Mouse (Mus musculus): ENCODE data around the gene Rps6kc1.
"Not testable (repeated sequence)": the region's sequence is repeated elsewhere in the genome, so short reads cannot be mapped to it uniquely, and the experiment has no call there.

Rps6kc1 gene

DNA sequence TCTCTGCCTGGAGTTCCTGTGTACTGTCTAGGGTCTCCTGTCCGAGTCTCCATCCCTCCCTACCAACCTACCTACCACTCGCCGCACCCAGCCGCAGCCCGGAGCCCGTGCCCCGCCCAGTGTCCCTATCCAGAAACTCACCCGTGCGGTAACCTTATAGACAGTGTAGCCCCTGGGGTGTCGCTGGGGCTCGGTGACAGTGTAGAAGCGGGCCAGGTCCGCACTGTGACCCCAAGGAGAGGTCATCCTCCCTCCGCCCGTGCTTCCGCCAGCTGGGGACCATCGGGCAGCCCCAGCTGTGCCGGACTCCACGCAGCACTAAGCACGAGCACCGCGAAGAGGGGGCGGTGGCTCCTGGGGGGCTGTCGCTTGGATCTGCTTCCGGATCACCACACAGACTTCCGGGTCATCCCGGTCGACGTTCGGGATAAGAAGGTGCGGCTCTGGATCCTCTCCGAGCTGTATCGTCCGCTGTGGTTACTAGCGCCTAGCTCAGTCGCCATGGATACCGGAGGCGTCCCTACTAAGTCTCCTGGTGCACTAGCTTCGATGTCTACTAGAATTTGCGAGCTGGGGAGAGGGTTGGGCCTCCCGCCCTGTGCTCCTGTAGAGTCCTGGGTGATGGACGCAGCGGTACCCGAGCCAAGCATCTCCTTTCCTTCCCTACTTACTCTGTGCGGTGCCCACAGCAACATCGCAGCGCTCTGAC, at the start of gene Rps6kc1:
TSS of gene Rps6kc1 (minus strand) at position 356 of the 709 bp plus-strand sequence.
- peak; percentile 92 for DNase-seq

DNA sequence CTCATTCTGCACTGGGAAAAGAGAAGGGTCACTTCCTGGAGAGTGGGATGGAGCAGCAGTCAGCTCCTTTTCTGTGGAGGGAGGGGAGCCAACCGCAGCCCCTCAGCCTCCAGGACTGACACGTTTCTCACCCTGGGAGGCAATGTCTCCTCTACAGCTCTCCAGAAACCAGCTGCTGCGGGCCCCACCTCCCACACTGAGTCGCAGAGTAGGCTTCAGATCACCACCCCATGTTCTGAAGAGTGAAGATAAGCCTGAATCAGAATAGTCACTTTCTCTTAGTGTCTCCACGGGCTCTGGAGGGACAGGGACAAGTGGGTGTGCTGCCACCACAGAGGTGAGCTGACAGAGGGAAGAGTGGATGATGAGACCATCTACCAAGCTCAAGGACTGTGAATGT, 47.3 kb upstream of the Rps6kc1 start:
- no peak for DNase-seq

DNA sequence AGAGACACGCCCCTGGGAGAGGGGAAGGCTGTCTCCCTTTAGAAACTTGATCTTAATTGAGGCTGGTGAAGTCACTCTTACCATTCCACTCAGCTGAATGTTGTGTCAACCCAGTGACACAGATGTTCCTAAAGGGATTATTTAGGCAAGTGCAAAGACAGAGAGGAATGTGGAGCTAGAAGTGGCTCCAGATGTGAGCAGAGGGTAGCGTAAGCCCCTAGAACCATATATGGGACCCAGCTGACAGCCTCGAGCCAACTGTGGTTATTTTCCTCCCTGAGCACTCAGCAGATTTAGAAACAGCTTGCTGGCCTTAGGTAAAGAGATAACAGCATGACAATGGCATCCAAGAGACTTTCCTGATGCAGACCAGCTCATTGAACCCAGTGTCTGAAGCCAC, 41.4 kb upstream of the Rps6kc1 start:
- DNase-seq: no peak

DNA sequence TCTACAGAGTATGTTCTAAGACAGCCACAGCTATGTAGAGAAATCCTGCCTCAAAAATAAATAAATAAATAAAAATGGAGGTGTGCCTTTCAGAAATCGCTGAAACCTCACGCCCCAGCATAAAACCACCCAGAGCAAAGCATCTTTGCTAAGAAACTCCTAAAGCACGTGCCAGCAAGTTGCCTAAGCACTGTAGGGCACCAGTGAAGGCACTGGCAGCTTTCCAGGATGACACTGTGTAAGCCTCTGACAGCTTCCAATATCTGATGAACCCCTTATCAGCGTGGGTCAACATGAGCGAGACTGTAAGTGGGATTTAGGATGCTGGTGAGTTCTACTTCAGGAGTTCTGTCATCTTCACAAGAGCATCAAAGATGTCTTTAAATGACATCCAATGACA, 39.4 kb upstream of the Rps6kc1 start:
- no peak for DNase-seq

DNA sequence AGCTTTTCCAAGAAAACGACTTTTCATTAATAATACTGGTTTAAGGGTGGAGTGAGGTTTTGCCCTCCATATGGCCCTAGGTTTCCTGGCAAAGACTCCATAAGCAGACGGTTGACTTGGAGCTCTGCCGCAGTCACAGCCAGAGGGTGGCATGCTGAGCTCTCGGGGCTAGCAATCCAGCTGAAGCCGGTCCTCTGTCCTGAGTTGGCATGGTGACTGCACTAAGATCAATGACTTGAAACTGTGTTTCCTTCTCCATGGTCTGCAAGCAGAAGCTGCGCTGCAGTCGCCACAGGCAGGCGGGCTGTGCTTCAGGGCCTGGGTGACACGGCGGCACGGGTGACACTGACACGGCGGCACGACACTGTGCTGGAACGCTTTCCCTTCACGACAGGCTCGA, 37.3 kb upstream of the Rps6kc1 start:
- no peak for DNase-seq

DNA sequence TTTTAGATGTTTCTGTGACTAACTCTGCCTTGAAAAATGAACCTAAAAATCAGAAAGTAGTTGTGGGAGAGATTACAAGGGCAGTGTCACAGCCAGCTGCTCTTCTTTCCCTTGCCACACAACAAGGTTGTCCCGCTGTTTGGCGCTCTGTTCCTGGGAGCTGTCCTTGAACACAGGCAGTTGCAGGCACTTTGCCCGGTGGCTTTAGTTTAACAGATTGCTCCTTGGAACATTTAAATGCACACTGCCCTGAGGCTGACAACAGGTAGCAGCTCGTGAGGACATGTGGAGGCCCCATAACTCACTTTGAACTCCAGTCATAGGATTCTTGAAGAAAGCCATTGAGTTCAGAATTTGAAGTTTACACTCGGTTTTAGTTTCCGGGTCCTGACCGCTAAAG, 36.9 kb upstream of the Rps6kc1 start:
- DNase-seq: no peak

DNA sequence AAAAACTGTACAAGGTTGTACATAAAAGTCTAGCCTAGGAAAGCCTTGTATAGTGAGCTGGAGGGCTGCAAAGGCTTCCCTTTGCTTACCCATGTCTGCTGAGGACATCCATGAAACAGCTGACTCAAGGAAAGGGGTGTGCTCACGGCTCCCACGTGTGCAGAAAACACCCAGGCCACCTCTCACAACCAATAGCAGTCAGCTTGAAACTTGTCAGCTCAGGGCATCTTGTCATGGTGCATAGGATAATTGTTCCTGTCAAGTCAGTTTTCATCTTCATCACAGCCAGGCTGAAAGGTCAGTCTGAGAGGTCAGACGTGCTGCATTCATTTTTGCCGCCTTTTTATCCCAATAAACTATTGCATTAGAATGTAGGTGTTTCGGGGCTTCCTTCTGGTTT, 36.4 kb upstream of the Rps6kc1 start:
- peak; percentile 66 for DNase-seq

DNA sequence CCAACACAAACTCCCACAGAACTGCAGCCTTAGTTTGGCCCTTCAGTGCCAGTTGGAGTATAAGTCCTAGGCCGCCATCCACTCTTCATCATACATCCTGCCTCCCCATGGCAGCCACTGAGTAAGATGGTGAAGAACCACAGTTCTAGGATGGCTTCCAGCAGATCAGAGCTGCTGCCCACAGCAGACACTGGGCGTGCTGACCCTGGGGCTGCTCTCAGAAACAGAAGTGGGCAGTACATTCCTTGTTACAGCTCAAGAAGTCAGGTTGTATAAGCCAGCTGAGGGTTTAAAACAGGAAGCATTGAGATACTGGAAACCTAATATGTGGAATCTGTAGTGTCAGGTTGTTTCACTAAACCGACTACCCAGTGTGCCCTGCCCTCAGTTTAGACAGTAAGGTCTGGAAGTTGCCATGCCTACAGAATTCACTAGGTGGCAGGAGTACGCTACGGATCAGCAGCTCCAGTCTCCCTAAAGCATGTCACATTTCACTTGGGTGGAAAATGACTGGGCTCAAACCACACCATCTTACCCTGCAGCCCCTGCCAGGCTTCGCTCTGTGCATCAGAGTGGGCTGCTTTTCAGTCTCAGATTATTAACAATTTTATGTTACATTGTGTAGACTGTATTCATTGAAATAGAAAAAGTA, 32.7 kb upstream of the Rps6kc1 start:
- peak; percentile 84 for DNase-seq

DNA sequence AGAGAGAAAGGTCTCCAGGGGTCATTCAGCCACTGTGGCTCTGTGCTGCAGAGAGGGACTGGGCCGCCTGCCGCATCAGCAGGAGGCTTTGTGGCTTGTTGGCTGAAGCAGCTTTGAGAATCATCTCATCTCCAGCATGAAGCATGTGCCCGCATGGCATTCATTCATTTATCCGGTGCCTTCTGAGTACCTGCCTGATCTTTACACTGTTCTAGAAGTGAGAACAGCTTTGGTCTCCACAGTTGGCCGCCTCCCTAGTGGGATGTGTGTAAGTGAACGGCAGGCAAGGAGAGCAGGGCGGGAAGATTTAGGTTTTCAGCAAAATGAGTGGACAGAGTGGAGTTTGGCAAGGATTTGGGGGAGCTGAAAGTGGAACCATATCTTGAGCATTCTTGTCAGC, 28.2 kb upstream of the Rps6kc1 start:
- DNase-seq: no peak

DNA sequence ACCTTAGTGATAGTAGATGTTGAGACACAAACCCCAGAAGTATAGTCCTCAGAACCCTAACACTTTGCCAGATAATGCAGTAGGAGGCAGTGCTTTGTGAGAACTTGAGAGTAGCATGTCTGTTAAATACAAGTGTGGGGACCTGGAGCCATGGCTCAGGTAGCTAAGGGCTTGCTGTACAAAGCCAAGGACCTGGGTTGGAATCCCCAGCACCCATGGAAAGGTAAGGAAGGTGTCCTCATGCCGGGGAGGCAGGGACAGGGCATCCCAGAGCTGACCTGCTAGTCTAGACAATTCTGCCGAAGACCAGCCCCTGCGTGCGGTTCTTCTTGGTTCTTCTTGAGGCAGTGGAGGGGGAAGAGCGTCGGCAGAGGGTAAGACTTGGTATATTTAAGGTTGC, 18.6 kb upstream of the Rps6kc1 start:
- DNase-seq: no peak

DNA sequence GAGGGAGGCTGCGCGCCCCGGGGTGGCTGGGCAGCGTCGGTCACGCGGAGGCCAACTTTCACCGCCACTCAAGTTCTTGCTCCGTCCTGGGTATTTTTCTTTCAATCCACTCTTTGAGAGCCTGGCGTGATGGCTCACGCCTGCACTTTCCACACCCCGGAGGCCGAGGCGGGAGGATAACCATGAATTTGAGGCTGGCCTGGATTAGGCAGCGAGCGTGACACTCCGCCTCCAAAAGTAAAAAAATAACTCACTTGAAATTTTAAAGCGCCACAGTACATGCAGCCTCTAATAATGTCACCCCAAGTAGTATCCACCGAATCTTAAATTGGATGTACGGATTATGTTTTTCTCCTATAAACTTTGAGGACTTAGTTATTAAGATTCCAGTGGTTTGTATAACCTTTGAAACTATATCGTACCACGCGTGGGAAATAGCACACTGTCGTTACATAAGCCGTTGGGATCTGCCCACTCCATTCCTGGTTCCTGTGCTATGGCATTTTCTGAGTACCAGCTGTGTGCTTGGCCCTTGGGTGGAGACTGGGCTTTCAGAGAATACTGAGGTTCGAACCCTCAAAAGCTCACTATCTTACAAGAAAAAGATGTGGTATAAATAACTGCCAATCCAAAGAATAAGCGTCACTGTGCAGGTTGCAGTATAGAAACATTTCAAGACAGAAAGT, 17.6 kb upstream of the Rps6kc1 start:
- DNase-seq: no peak

DNA sequence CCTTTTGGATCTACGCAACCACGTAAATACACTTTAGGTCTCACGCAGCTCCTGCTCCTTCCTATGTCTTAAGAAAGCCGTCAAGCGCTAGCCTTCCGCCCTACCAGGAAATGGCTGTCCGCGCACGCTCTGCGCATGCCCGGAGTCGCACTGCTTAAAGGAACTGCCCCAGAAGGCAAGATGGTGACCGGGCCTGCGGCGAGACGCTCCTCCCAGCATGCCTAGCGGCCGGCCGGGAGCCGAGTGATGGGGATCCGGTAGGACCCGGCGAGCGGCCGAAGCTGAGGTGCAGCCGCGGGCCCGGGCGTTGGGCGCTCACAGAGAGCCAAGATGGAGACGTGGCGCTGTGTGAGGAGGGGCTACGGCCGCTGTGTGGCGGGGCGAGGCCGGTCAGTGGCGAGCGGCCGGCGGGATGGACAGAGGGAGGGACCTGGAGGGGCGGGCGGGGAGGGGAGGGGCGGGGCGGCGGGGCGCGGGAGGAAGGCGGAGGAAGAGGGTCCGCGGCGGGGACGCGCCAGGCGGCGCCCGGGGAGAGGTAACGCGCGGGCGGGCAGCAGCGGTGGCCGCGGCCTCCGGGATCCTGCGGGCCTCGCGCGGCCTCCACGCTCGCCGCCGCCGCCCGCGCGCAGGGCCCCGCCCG, 16.9 kb upstream of the Rps6kc1 start:
- DNase-seq: peak; percentile 99

DNA sequence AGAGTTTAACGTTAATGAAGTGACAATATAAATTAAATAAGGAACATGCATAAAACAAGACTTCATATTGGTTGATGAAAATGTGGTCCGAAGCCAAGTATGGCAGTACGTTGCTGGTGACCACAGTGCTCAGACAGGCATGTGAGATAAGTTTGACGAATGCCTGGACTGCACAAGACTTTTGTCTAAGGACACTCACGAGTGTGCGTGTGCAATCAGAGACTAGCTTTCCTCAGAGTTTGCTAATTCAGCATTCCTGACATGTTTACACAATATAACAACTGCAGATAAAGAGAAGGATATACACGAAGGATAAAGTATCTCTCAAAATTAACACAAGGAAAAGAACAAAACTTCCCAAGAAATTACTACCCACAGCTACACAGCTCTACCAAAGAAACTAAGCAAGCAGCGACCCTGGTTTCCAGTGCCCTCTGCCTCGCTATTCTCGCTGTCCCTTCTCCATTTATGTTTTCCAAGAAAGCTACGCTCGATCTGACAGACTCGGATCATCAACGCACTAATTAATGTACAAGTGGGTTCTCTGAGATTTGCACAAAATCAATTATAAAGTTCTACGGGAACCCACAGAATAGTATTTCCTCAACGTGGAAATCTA, 16.3 kb upstream of the Rps6kc1 start:
- DNase-seq: no peak

DNA sequence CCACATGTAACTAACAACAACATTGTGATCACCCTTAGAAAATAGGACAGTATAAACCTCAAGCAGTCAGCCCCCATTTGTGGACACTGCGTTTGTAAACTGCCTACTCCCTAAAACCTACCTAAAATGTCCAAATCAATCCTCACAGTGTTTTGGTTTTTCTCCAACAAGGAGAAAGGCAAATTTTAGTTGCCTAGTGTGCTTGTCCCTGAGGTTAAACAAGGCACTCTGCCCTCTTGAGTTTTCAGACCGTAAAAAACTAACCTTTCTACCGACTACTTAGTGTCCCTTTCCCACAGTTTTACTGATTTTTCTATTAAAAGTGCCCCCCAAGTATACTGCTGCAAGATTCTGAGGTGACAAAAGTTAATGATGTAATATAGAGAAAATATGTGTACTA, 15.7 kb upstream of the Rps6kc1 start:
- no peak for DNase-seq

DNA sequence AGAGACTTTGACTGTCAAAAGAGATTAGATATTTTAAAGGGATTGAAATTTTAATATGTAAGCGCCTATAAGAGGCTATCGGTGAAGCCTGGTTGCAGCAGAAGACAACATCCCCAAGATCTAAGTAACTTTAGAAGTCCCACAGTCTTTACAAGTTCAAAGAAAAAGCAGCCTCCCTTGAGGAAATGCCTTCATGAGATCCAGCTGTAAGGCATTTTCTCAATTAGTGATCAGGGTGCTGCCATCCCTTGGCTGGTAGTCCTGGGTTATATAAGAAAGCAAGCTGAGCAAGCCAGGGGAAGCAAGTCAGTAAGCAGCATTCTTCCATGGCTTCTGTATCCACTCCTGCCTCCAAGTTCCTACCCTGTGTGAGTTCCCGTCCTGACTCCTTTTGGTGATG, 13.2 kb upstream of the Rps6kc1 start, which contains the start of gene Angel2:
TSS of gene Angel2 (plus strand) at position 301 of the 400 bp plus-strand sequence.
- not testable (repeated sequence) for DNase-seq

DNA sequence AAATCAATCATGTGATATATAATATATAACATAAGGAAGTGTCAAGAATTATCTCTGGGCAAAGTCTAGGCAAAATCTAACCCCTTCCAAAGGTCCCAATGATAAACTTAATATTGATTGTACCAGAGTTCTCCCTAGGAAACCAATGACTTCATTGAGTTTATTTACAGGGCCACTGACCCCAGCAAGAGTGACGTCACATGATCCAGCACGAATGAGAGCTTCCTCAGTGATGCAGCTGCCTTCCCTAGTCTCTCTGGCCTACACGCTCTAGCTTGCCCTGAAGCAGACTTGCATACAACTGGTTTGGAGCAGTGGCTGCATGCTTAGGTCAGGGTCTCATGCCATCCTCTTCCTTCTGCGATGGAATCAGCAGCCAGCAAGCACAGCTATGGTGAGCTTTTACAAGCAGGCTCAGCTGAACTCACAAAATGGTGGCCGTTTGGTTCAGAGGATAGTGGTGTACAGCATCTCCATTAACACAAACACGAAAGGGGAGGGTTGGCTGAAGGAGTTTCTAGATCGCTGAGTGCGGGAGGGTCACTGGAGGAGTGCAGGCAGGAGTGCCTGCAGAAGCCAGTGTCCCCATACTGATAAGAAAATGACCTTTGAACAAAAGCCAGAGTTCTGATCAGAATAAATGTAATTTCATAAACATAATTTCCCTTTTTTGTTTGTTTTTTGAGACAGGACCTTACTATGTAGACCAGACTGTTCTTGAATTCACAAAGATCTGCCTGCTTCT, 8.3 kb upstream of the Rps6kc1 start:
- no peak for DNase-seq

DNA sequence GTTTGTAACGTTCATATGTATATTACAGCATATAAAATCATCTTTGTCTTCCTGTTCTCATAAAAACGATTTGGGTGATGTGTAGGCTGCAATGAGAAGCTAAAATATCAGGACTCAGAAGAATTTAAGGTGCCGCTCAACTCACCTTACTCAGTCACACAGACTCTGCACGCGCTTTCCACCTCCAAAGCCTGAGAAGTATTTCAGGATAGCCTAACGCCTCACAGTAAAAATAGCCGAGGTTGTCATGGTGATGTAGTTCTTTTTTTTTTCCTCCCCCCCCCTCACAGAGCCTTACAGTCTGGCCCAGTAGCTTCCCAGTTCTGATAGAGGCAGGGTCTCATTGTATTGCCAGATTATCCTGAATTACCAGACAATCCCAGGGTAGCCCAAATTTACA, 7.4 kb upstream of the Rps6kc1 start:
- DNase-seq: no peak

DNA sequence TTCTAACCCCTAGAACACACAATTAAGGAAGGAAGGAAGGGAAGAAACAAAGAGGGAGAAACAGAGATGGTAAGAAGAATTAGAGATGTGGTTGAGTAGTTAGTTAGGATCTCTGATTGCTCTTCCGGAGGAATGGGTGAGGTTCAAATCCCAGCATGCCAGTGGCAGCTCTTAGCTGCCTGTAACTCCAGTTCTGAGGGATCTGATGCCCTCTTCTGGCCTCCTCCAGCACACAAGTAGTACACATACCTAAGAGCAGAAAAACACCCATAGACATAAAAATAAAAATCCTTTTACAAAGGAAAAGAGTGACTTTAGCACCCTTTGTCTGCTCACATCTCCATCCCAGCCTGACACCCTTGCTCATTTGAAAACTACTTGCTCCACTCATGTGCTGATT, 1.1 kb upstream of the Rps6kc1 start:
- DNase-seq: peak; percentile 12

DNA sequence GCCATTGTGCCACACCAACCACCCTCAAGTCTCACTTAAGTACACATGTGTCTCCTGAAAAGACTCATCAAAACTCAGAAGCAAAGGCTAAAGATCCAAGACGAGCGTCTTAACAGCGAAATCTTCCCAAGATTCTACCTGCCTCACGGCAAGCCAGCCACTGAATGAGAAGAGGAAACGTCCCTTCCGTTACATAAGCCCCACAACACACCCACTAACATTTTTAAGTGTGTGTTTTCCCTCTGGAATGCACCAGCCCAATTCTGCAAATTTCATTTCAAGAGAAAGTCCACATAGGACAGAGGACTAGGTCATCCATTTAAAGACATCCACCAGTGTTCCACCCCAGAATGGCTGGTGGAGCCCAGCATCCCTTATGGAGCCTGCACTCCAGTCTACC, 734 bp downstream of the Rps6kc1 start:
- DNase-seq: no peak

DNA sequence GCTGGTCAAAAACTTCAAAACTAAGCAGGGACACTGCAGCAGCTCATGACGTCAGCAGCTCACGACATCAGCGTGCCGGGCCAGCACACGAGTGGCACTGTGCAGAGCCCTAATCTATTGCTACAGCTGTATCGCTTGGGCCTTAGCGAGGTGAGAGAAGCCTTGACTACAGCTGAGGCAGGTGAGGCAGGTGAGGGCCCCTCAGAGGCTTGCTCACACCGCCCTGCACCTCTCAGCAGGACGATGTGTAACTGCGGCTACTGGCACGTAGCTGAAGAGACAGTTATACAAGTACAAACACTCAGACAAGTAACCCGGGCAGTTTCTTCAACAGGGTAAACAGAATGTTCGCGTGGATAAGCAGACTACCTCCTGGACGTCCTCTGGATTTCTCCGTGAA, 6.9 kb downstream of the Rps6kc1 start:
- DNase-seq: no peak

DNA sequence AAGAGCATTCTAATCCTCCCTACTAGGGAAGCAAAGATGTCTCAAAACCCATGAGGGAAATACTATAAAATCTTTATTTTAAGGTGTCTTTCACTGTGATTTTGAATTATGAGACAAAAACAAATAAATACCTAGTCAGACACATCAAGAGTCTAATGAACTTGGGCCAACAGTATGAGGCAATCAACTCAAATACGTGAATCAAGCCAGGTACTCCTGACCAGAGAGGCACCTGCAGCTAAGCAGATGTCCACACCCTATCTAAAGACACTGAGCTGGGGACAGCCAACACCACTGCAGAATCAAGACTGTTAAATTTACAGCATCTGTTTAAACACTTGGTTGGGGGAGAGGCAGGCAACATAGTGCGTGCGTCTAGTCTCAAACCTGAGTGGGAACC, 7.4 kb downstream of the Rps6kc1 start:
- no peak for DNase-seq

DNA sequence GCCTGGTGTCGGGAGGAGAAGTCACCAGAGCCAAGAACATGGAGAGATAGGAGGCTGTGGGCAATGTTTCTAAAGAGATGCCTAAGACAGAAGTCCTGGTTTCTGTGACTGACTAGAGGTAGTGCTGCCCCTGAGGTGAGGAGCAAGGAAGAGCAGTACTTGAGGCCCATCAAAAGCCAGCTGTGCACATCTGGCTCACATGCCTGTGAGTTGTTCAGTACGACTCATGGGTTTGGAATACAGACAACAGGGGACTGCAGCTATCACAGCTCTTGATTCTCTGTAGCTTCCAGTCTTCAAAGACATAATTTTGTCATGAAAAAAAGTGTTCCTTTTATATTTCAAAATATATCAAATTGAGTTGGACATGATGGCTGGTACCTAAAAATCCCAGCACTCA, 10.5 kb downstream of the Rps6kc1 start:
- DNase-seq: no peak
